Mouse (Mus musculus) cortical plate, adult 2 months (tissue): ENCODE measurements around the gene Prpsap2. TPM values are rescaled to one million over a fixed set of nuclear protein-coding genes. Genes with fewer than 3 reads are reported as not detected.
A peak's percentile ranks its signal among the peaks of the same experiment; 100 is the strongest.
"Not testable (repeated sequence)": the region's sequence is repeated elsewhere in the genome, so short reads cannot be mapped to it uniquely, and the experiment has no call there.

ENCODE experiments used
- H3K27ac ChIP-seq: fragments of 200-500 bp; 2 replicates; pipeline ENCODE4 v1.5.1; 2012; ENCODE audit warnings: low read length, control low read depth, inconsistent platforms; ENCODE audit not compliant: insufficient read depth
- H3K4me1 ChIP-seq: fragments of 200-500 bp; 2 replicates; pipeline ENCODE4 v1.6.1; 2011; ENCODE audit warnings: low read length; ENCODE audit not compliant: control insufficient read depth, insufficient read depth
- H3K4me3 ChIP-seq: fragments of 200-500 bp; 2 replicates; pipeline ENCODE4 v1.5.1; 2011; ENCODE audit warnings: mild to moderate bottlenecking, low read length, control low read depth; ENCODE audit not compliant: insufficient read depth
- CTCF ChIP-seq: fragments of 200-500 bp; IDR thresholded peaks from 2 replicates; pipeline ENCODE4 v1.5.1; 2011; ENCODE audit warnings: mild to moderate bottlenecking, control low read depth, low read length; ENCODE audit not compliant: insufficient read depth; ENCODE audit errors: extremely low read depth
- POLR2A ChIP-seq: fragments of 200-500 bp; IDR thresholded peaks from 2 replicates; pipeline ENCODE4 v1.6.1; 2011; ENCODE audit warnings: mild to moderate bottlenecking, low read length, control low read depth; ENCODE audit not compliant: insufficient read depth; ENCODE audit errors: extremely low read depth
- polyA plus RNA-seq: library from polyadenylated mRNA; depleted of rRNA; stranded (reverse); fragments of >200 nt; gene quantifications from 2 replicates; pipeline ENCODE4 v1.2.3, GENCODE M21; 2012; rRNA removed

Gene Prpsap2
- polyA plus RNA-seq = 36.5 and 38.9 TPM in 2 replicates

- Histone ChIP-seq H3K27ac (no peak within 1 kb of the TSS), H3K4me1 (no peaks in the 10 kb centered on the region; the same call in none of the 2 replicates), H3K4me3 (peak within 1 kb of the TSS; percentile 25)
- TF ChIP-seq CTCF (no peak), POLR2A (peak; percentile 86)
These were observed at the start of gene Prpsap2 for GRCm38 (mm10) chr11:61761584-61762407. Prpsap2 (minus strand) TSS chr11:61762088.

GRCm38 (mm10) chr11:61809793-61810192 lies 47.9 kb upstream of the Prpsap2 start:
- H3K27ac ChIP-seq = no peak overlapping the region
- TF ChIP-seq POLR2A = no peak
- no peak for TF ChIP-seq CTCF
- H3K4me1 ChIP-seq = no peaks in the 10 kb centered on the region
- no peak overlapping the region for H3K4me3 ChIP-seq

- H3K4me3 ChIP-seq = no peak overlapping the region
- no peaks in the 10 kb centered on the region for H3K4me1 ChIP-seq
- H3K27ac ChIP-seq = no peak overlapping the region
- TF ChIP-seq POLR2A (no peak), CTCF (no peak)
These were observed 46.7 kb upstream of the Prpsap2 start for GRCm38 (mm10) chr11:61808551-61809117.

GRCm38 (mm10) chr11:61793441-61793840 lies 31.6 kb upstream of the Prpsap2 start:
- Histone ChIP-seq H3K4me3 (no peak overlapping the region), H3K27ac (no peak overlapping the region), H3K4me1 (no peaks in the 10 kb centered on the region)
- TF ChIP-seq POLR2A (no peak), CTCF (no peak)

GRCm38 (mm10) chr11:61788550-61788949 lies 26.7 kb upstream of the Prpsap2 start:
- H3K27ac ChIP-seq = no peak overlapping the region
- TF ChIP-seq POLR2A (no peak), CTCF (no peak)
- no peak overlapping the region for H3K4me3 ChIP-seq
- H3K4me1 ChIP-seq = no peaks in the 10 kb centered on the region

GRCm38 (mm10) chr11:61782526-61782925 lies 20.6 kb upstream of the Prpsap2 start:
- not testable (repeated sequence) for H3K4me3 ChIP-seq, H3K4me1 ChIP-seq

GRCm38 (mm10) chr11:61774551-61775149 lies 12.8 kb upstream of the Prpsap2 start:
- H3K27ac ChIP-seq = no peak overlapping the region
- H3K4me3 ChIP-seq = no peak overlapping the region
- H3K4me1 ChIP-seq = no peaks in the 10 kb centered on the region
- TF ChIP-seq POLR2A (no peak), CTCF (no peak)

More at GRCm38 (mm10) chr11:61782526-61782925, 20.6 kb upstream of the Prpsap2 start:
- H3K27ac ChIP-seq = not testable (repeated sequence)

- no peak for TF ChIP-seq POLR2A
- 0 out of 2 replicates have a peak, but pooled peaks have one; percentile 12 for TF ChIP-seq CTCF
- Histone ChIP-seq H3K4me1 (no peaks in the 10 kb centered on the region; the same call in none of the 2 replicates), H3K4me3 (peak overlapping the region; percentile 25; the same call in 1 of the 2 replicates), H3K27ac (no peak overlapping the region)
These were observed 1.4 kb downstream of the Prpsap2 start for GRCm38 (mm10) chr11:61760518-61760917.

GRCm38 (mm10) chr11:61757151-61757550 lies 4.7 kb downstream of the Prpsap2 start:
- H3K4me3 ChIP-seq = no peak overlapping the region
- no peak for TF ChIP-seq POLR2A
- H3K27ac ChIP-seq = no peak overlapping the region
- no peaks in the 10 kb centered on the region; the same call in none of the 2 replicates for H3K4me1 ChIP-seq
